Mouse (Mus musculus): ENCODE results near the gene Nhlrc3.

Nhlrc3 gene

DNA sequence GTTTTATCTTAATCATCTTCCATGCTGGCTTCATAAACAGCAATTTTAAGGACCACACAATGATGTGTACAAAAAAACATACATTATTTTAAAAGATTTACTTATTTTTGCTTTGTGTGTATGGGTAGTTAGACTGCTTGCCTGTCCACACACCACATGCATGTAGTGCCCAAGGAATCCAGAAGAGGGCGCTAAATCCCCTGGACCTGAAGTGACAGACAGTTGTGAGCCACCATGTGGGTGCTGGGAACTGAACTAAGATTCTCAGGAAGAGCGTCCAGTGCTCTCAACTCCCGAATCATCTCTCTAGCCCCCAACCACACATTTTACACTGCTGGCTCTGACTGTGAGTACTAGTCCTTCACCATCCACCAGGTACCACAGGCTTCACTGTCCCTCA is 28.5 kb downstream of the Nhlrc3 start:
- H3K27me3 ChIP-seq (ENCODE audit: control insufficient read depth, insufficient read depth, low read length, poor library complexity, severe bottlenecking) = no peaks in the 10 kb centered on the region
- H3K36me3 ChIP-seq (ENCODE audit: control insufficient read depth, insufficient read depth, low read length, poor library complexity, severe bottlenecking) = no peaks in the 10 kb centered on the region
- DNase-seq (ENCODE audit: low read depth, low spot score) = peak; percentile 15

DNA sequence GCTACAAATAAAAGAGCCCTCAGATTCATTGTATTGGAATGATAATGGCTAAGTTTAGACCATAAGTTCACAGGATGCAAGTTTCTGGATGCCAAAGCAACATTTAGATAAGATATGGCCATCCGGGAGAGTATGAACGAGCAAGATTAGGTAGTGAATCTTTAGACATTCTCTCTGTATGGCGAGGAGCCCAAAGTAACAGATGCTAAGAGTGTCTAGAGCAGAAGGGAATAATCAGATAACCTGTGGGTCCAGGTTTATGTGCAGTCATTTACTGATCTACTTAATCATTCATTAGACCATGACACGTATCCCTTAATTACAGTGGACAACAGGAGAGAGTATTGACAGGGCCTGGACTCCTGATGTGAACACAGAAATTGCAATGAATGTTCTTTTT is 39.6 kb downstream of the Nhlrc3 start:
- Histone ChIP-seq H3K27me3 (ENCODE audit: control insufficient read depth, insufficient read depth, low read length, poor library complexity, severe bottlenecking) (no peaks in the 10 kb centered on the region), H3K36me3 (ENCODE audit: control insufficient read depth, insufficient read depth, low read length, poor library complexity, severe bottlenecking) (no peaks in the 10 kb centered on the region)

DNA sequence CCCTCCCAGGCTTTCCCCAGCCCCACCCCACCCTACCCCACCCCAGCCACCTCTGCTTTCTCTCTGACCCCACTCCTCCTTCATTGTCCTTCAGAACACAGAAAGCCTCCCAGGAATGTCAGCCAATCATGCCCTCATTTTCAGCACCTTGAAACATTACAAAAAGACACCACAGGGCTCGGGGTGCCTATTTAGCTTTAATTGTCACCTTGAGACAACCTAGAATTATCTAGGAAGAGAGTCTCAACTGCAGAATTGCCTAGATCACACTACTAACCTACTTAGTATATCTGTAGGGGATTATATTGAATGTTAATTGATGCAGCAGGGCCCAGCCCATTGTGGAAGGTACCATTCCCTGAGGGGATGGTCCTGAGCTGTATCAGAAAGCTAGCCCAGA is 40.4 kb downstream of the Nhlrc3 start:
- DNase-seq (ENCODE audit: low read depth, low spot score) = no peak
- H3K36me3 ChIP-seq (ENCODE audit: control insufficient read depth, insufficient read depth, low read length, poor library complexity, severe bottlenecking) = no peaks in the 10 kb centered on the region

More for the DNA sequence above, 39.6 kb downstream of the Nhlrc3 start:
- no peak for DNase-seq (ENCODE audit: low read depth, low spot score)

DNA sequence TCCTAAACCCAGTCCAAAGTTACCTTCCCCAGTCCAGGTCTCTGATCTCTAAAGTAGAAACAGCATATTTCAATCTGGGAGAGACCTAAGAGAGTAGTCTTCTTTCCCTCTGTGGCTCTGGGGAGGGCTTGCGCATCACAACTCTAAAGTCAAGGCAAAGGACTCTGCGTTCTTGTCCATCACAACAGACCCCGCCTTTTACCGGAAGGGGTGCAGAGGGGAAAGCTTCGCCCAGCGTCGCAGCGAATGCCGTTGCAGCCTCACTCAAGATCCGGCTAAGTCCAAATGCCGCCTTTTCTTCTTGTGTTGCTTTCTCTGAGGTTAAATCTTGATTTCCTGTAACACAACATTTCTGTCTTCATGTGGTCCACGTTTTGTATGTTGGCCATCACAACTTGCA is 41.5 kb downstream of the Nhlrc3 start:
- Histone ChIP-seq H3K36me3 (ENCODE audit: control insufficient read depth, insufficient read depth, low read length, poor library complexity, severe bottlenecking) (no peaks in the 10 kb centered on the region), H3K27me3 (ENCODE audit: control insufficient read depth, insufficient read depth, low read length, poor library complexity, severe bottlenecking) (no peaks in the 10 kb centered on the region)
- DNase-seq (ENCODE audit: low read depth, low spot score) = no peak

More for the DNA sequence above, 40.4 kb downstream of the Nhlrc3 start:
- H3K27me3 ChIP-seq (ENCODE audit: control insufficient read depth, insufficient read depth, low read length, poor library complexity, severe bottlenecking) = no peaks in the 10 kb centered on the region

DNA sequence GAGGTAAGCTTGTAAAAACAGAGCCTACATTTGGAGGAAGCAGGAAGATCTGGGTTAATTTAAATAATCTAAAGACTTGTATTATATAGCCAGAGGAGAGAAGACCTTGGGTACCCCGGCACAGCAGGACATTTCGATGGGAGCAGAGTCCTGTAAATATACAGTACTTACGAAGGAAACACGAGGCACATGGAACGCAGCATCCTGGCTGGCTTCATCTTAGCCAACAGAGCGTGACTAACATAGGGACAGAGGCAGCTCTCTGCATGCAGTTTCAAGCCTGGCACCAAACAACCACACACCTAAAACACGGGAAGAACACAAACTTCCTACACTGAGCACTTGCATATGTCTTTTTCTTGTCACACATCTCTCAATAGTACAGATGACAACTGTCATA is 45.4 kb downstream of the Nhlrc3 start:
- no peaks in the 10 kb centered on the region for H3K36me3 ChIP-seq (ENCODE audit: control insufficient read depth, insufficient read depth, low read length, poor library complexity, severe bottlenecking)
- DNase-seq (ENCODE audit: low read depth, low spot score) = no peak
- H3K27me3 ChIP-seq (ENCODE audit: control insufficient read depth, insufficient read depth, low read length, poor library complexity, severe bottlenecking) = no peaks in the 10 kb centered on the region

DNA sequence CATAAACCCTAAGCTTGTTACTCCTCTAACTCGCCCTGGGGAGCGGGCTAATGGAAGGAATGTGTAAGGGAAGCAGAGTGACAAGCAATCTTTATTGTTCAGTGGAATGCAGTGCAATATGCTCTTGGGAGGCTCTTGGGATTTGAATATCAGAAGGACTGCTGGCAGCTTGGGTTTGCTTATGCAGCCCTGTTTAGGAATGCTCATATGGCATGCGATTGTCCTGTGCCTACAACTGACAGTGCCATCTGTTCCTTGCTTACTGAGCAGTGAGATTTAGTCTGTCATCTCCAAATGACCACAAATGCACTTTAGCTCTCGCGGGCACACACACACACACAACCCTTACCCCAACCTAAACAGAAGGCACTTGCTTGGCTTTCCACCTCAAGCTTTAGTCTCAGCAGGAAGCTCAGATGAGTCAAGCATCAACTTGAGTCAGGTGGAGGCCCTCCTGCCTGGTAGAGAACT is 47.1 kb downstream of the Nhlrc3 start:
- no peaks in the 10 kb centered on the region for H3K27me3 ChIP-seq (ENCODE audit: control insufficient read depth, insufficient read depth, low read length, poor library complexity, severe bottlenecking)
- DNase-seq (ENCODE audit: low read depth, low spot score) = no peak
- H3K36me3 ChIP-seq (ENCODE audit: control insufficient read depth, insufficient read depth, low read length, poor library complexity, severe bottlenecking) = no peaks in the 10 kb centered on the region

DNA sequence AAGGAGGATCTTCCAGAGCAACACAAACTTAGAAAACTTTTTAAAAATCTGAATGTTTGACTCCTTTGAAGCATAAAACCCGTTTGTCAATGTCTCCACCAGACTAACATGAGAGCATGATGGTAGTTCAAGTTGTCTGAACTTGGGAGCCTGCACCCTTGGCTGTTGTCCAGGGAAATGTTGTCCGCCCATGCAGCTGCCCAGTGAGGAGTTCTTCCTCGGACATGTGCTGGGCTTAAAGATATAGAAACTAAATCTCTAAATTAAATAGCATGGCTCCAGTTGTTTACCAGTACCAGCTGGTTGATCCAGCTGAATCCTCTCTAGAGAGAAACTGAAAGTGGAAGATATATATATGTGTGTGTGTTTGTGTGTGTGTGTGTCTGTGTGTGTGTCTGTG is 49.2 kb downstream of the Nhlrc3 start:
- Histone ChIP-seq H3K36me3 (ENCODE audit: control insufficient read depth, insufficient read depth, low read length, poor library complexity, severe bottlenecking) (no peaks in the 10 kb centered on the region), H3K27me3 (ENCODE audit: control insufficient read depth, insufficient read depth, low read length, poor library complexity, severe bottlenecking) (no peaks in the 10 kb centered on the region)
- no peak for DNase-seq (ENCODE audit: low read depth, low spot score)

DNA sequence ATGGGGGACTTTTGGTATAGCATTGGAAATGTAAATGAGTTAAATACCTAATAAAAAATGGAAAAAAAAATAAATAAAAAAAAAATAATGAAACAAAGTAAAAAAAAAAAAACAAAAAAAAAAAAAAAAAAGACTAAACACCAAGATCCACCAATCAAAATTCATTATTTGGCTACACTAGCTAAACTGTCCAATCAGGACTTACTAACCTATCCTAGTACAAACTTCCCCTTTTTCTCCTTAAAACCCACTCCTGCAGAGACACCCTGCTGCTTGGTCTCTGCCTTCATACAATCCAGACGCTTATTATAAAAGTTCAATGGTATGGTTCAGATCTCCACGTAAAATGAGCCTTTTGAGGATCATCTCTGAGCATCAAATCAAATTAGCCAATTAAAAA is 49.7 kb downstream of the Nhlrc3 start:
- DNase-seq (ENCODE audit: low read depth, low spot score) = no peak
- H3K36me3 ChIP-seq (ENCODE audit: control insufficient read depth, insufficient read depth, low read length, poor library complexity, severe bottlenecking) = no peaks in the 10 kb centered on the region
- no peaks in the 10 kb centered on the region for H3K27me3 ChIP-seq (ENCODE audit: control insufficient read depth, insufficient read depth, low read length, poor library complexity, severe bottlenecking)

DNA sequence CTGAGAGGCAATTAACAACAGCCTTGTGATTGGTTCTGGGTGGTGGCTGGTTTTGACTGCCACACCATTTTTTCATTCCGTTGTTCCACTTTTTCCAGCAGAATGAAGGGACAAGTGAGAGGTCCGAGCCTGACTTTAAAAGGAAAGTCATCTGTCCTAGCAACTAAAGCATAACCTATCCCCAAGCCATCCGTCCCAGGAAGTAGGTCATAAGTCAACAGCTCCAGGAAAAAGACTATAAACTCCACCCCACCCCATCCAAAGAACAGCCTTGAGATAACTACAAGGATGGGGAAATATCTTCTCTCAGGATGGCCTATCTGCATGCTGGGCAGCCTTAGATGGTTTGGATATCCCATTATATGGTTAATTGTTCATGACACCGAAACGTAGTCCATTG is 50.9 kb downstream of the Nhlrc3 start:
- Histone ChIP-seq H3K27me3 (ENCODE audit: control insufficient read depth, insufficient read depth, low read length, poor library complexity, severe bottlenecking) (no peaks in the 10 kb centered on the region), H3K36me3 (ENCODE audit: control insufficient read depth, insufficient read depth, low read length, poor library complexity, severe bottlenecking) (no peaks in the 10 kb centered on the region)
- no peak for DNase-seq (ENCODE audit: low read depth, low spot score)

DNA sequence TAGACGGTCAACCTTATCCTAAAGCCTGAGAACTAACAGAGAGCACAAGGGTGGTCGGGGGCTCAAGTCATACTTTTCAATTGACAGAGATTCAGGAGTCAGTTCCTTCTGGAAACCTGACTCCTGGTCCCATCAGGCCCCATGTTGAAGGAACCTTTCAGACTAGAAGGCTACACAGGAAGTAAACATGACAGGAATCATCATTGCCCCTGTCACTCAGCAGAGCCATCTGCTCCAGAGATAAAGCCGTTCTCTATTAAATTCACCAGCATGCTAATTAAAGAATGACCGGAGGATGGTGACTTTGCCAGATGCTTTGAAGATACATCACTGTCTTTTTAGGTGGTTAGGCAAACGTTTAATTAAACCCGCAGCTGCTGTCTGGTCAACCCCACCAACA is 53.1 kb downstream of the Nhlrc3 start:
- DNase-seq (ENCODE audit: low read depth, low spot score) = no peak
- H3K27me3 ChIP-seq (ENCODE audit: control insufficient read depth, insufficient read depth, low read length, poor library complexity, severe bottlenecking) = no peaks in the 10 kb centered on the region
- no peaks in the 10 kb centered on the region for H3K36me3 ChIP-seq (ENCODE audit: control insufficient read depth, insufficient read depth, low read length, poor library complexity, severe bottlenecking)

DNA sequence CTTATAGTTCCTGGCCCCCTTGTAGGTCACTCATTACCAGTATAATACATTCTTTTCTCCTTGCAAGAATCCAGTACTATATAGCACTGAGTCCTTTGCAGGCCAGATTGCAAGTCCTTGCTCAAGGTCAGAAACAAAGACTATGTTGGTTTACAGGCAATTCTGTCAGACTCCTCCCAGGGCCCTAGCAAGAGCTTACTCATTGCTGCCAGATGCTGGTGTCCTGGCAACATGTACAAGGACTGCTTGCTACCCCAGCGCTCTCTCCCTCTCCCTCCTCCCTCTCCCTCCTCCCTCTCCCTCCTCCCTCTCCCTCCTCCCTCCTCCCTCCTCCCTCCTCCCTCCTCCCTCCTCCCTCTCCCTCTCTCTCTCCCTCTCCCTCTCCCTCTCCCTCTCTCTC is 56.0 kb downstream of the Nhlrc3 start:
- H3K27me3 ChIP-seq (ENCODE audit: control insufficient read depth, insufficient read depth, low read length, poor library complexity, severe bottlenecking) = no peaks in the 10 kb centered on the region
- DNase-seq (ENCODE audit: low read depth, low spot score) = no peak
- H3K36me3 ChIP-seq (ENCODE audit: control insufficient read depth, insufficient read depth, low read length, poor library complexity, severe bottlenecking) = no peaks in the 10 kb centered on the region
